Mouse (Mus musculus) liver, embryonic 14.5 days (tissue): Measurements from ENCODE around the gene Zc3h6.

Experiments
- CTCF ChIP-seq: IDR thresholded peaks from 2 replicates; pipeline ENCODE4 v1.5.1; 2016; ENCODE audit warnings: antibody characterized with exemption, low read depth, control low read depth
- EP300 ChIP-seq: IDR thresholded peaks from 2 replicates; pipeline ENCODE4 v1.6.1; 2016; ENCODE audit warnings: antibody characterized with exemption, low read depth

GRCm38 (mm10) chr2:129056597-129056996 lies 89.4 kb downstream of the Zc3h6 start:
- peak; percentile 78 for TF ChIP-seq CTCF
- TF ChIP-seq EP300, result no peak
